Mouse (Mus musculus) forebrain, embryonic 14.5 days (tissue): ENCODE data around the gene Napsa. TPM values are rescaled to one million over a fixed set of nuclear protein-coding genes. Genes with fewer than 3 reads are reported as not detected.

Experiments used
- ATAC-seq: fragments of 200-750 bp; cut with Nextera tagmentation; 2 replicates; pipeline ENCODE4 v1.8.0; 2017; ENCODE audit warnings: mild to moderate bottlenecking, moderate library complexity
- DNase-seq: peaks from one replicate; pipeline ENCODE4 v3.0.0-alpha.2; 2015; ENCODE audit warnings: low spot score
- H3K27ac ChIP-seq: fragments of 300-500 bp; sonication (generic); 2 replicates; pipeline ENCODE4 v1.5.1; 2014; ENCODE audit warnings: low read depth, mild to moderate bottlenecking, control low read depth, low read length, moderate library complexity
- H3K27me3 ChIP-seq: fragments of 300-500 bp; sonication (generic); replicated peaks from 2 replicates; pipeline ENCODE4 v1.6.1; 2014; ENCODE audit warnings: low read length, control low read depth, mixed read lengths; ENCODE audit not compliant: control insufficient read depth, insufficient read depth
- H3K36me3 ChIP-seq: fragments of 300-500 bp; sonication (generic); 2 replicates; pipeline ENCODE4 v1.6.1; 2014; ENCODE audit warnings: low read length, control low read depth; ENCODE audit not compliant: control insufficient read depth, insufficient read depth
- H3K4me1 ChIP-seq: fragments of 300-500 bp; sonication (generic); 2 replicates; pipeline ENCODE4 v1.6.1; 2014; ENCODE audit warnings: antibody characterized with exemption, low read length, control low read depth; ENCODE audit not compliant: control insufficient read depth, insufficient read depth
- H3K4me2 ChIP-seq: fragments of 300-500 bp; sonication (generic); 2 replicates; pipeline ENCODE4 v1.6.1; 2014; ENCODE audit warnings: mild to moderate bottlenecking, control low read depth, low read length
- H3K4me3 ChIP-seq: fragments of 300-500 bp; sonication (generic); 2 replicates; pipeline ENCODE4 v1.5.1; 2014; ENCODE audit warnings: low read depth, low read length, control low read depth
- H3K9ac ChIP-seq: fragments of 300-500 bp; sonication (generic); 2 replicates; pipeline ENCODE4 v1.6.1; 2014; ENCODE audit warnings: mild to moderate bottlenecking, low read length, control low read depth, moderate library complexity
- H3K9me3 ChIP-seq: fragments of 300-500 bp; sonication (generic); replicated peaks from 2 replicates; pipeline ENCODE4 v1.6.1; 2016; ENCODE audit warnings: low read length, control low read depth, mixed read lengths; ENCODE audit not compliant: control insufficient read depth
- WGBS: fragments of 180-500 bp; shearing (Covaris S2); extraction: QIAGEN DNeasy Blood & Tissue Kit; methylation state at CpG from one replicate; pipeline ENCODE4 v1.1.7; 2014; 5-methylcytosine and 5-hydroxymethylcytosine counted together
- polyA plus RNA-seq: library from polyadenylated mRNA; unstranded; fragments of >200 nt; fragmentation: Nextera tagmentation; extraction: Ambion mirVana; gene quantifications from 2 replicates; pipeline ENCODE4 v1.2.1, GENCODE M21; 2014

The Napsa gene
- polyA plus RNA-seq, 1 experiment from 2014 or later = 0.74 TPM

DNA sequence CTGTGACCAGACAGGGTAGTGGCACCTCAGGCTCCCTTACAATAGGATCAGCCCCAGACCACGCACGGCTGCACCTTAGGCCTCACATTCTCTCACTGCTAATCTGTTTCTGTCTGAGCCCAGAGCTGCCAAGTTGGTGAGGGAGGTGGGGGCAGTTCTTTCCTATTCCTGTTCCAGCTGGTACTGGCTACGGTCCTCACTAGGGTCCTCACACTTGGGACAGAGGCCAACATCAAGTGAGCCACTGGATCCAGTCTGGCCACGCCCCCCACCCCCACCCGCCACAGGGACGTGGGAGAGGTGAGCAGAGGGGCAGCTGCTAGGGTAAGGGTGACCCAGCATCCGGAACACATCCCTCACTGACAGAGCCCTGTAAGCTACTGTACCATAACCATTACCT lies 35.2 kb upstream of the Napsa start:
- H3K4me3 ChIP-seq = no peak overlapping the region
- H3K4me1 ChIP-seq = no peaks in the 10 kb centered on the region
- H3K9me3 ChIP-seq = no peaks in the 10 kb centered on the region
- H3K9ac ChIP-seq = no peak overlapping the region
- ATAC-seq (no peak), DNase-seq (no peak)
- 73% methylated on average over 7 of the region's 7 CpGs for WGBS
- H3K4me2 ChIP-seq = no peak overlapping the region
- no peaks in the 10 kb centered on the region for H3K27me3 ChIP-seq
- no peak overlapping the region for H3K27ac ChIP-seq
- H3K36me3 ChIP-seq = peaks cover 87% of the 10 kb centered on the region

DNA sequence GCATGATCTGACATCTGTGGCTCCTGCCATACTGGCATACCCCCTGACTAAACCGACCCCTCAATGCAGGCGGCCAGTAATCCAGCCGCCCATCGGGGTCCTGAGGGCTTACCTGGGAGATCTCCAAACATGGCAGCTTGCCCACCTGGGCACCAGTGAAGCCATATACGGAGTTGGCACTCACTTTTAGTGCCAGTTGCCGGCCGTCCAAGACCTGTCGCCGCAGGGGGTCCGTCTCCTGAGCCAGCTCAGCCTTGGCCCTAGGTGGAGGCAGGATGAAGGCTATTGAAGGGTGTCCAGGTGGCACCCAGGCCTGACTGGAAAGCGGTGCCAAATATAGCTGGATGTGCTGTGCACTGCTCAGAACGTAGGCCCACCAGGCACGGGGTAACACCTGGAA lies 34.7 kb upstream of the Napsa start:
- ATAC-seq (no peak), DNase-seq (no peak)
- Histone ChIP-seq H3K4me1 (no peaks in the 10 kb centered on the region), H3K4me3 (no peak overlapping the region), H3K9me3 (no peaks in the 10 kb centered on the region), H3K36me3 (peaks cover 90% of the 10 kb centered on the region), H3K27me3 (no peaks in the 10 kb centered on the region), H3K9ac (no peak overlapping the region), H3K4me2 (no peak overlapping the region), H3K27ac (no peak overlapping the region)
- 91% methylated on average over 13 of the region's 13 CpGs for WGBS

- 92% methylated on average over 41 of the region's 41 CpGs for WGBS
- H3K27ac ChIP-seq = no peak overlapping the region
- DNase-seq (no peak), ATAC-seq (no peak)
- no peaks in the 10 kb centered on the region for H3K9me3 ChIP-seq
- no peaks in the 10 kb centered on the region for H3K27me3 ChIP-seq
- H3K4me1 ChIP-seq = no peaks in the 10 kb centered on the region
- H3K4me3 ChIP-seq = no peak overlapping the region
- no peak overlapping the region for H3K4me2 ChIP-seq
- peaks cover 82% of the 10 kb centered on the region for H3K36me3 ChIP-seq
- H3K9ac ChIP-seq = no peak overlapping the region
Measured at GRCm38 (mm10) chr7:44538756-44539624, 33.2 kb upstream of the Napsa start.

DNA sequence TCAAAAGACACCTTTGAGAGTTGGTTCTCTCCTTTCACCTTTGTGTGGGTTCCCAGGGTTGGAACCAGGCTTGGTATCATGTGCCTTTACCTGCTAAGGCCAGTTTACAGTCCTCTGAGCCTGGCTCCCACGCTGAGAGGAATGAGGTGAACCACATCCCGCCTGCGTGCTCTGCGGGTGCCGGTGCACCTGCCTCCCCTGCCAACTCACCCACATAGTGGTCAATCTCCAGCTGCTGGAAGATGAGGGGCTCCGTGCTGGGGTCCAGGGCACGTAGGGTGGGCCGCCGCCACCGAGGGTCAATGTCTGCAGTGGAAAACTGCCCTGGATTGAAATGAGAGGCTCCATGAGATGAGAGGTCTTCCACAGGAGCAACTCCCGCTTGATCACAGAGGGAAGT lies 29.6 kb upstream of the Napsa start:
- Histone ChIP-seq H3K9me3 (no peaks in the 10 kb centered on the region), H3K4me3 (no peak overlapping the region), H3K27ac (no peak overlapping the region), H3K36me3 (peaks cover 52% of the 10 kb centered on the region), H3K27me3 (no peaks in the 10 kb centered on the region), H3K4me2 (no peak overlapping the region), H3K9ac (no peak overlapping the region), H3K4me1 (peaks cover under 1% of the 10 kb centered on the region)
- 97% methylated on average over 11 of the region's 11 CpGs for WGBS
- no peak for ATAC-seq
- DNase-seq = no peak

GRCm38 (mm10) chr7:44543071-44543470 lies 29.1 kb upstream of the Napsa start:
- Histone ChIP-seq H3K4me2 (no peak overlapping the region), H3K9ac (no peak overlapping the region), H3K4me1 (peaks cover 5% of the 10 kb centered on the region), H3K27me3 (no peaks in the 10 kb centered on the region), H3K9me3 (no peaks in the 10 kb centered on the region), H3K27ac (no peak overlapping the region), H3K4me3 (no peak overlapping the region), H3K36me3 (peaks cover 47% of the 10 kb centered on the region)
- WGBS = 80% methylated on average over 12 of the region's 12 CpGs
- DNase-seq (no peak), ATAC-seq (no peak)

DNA sequence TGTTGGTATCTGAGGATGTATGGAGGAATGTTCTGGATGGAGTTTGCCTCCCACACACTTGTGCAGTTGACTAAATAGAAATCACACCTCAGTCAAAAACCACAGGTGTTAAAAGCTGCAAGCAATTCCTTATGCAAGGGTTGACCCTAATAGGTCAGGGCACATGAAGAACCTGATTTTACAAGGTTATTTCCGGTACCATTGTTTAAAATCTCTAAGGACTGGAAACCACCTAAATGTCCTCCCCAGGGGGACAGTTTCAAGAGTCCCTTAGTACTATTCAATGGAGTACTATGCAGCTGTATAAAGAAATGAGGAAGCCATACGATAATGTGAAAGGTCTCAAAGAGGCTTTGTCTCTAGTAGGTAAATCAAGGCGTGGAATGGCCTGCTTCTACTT lies 25.9 kb upstream of the Napsa start:
- DNase-seq = no peak

GRCm38 (mm10) chr7:44547041-44547440 lies 25.1 kb upstream of the Napsa start:
- H3K27ac ChIP-seq = no peak overlapping the region
- no peaks in the 10 kb centered on the region for H3K9me3 ChIP-seq
- ATAC-seq (no peak), DNase-seq (no peak)
- H3K27me3 ChIP-seq = no peaks in the 10 kb centered on the region
- WGBS = 96% methylated on average over 13 of the region's 13 CpGs
- peak overlapping the region; percentile 90 for H3K4me2 ChIP-seq
- peaks cover 6% of the 10 kb centered on the region for H3K4me1 ChIP-seq
- H3K4me3 ChIP-seq = 0 out of 2 replicates have a peak overlapping the region, but pooled peaks have one; percentile 50
- peaks cover 35% of the 10 kb centered on the region for H3K36me3 ChIP-seq
- peak overlapping the region; percentile 64; the same call in 1 of the 2 replicates for H3K9ac ChIP-seq

More for the DNA sequence above, 25.9 kb upstream of the Napsa start:
- no peak overlapping the region for H3K4me2 ChIP-seq
- H3K36me3 ChIP-seq = peaks cover 35% of the 10 kb centered on the region
- H3K4me3 ChIP-seq = no peak overlapping the region
- H3K27ac ChIP-seq = no peak overlapping the region
- H3K9ac ChIP-seq = no peak overlapping the region
- H3K27me3 ChIP-seq = no peaks in the 10 kb centered on the region
- WGBS = 97% methylated on average over 3 of the region's 3 CpGs
- H3K9me3 ChIP-seq = no peaks in the 10 kb centered on the region
- ATAC-seq = no peak
- peaks cover 6% of the 10 kb centered on the region for H3K4me1 ChIP-seq

- H3K9ac ChIP-seq = peak overlapping the region; percentile 64
- no peak for DNase-seq
- WGBS = 19% methylated on average over 5 of the region's 5 CpGs
Measured at GRCm38 (mm10) chr7:44547725-44548124, 24.5 kb upstream of the Napsa start.

GRCm38 (mm10) chr7:44548497-44549087 lies 23.6 kb upstream of the Napsa start, which contains the start of gene Pold1:
Gene Pold1 (minus strand): TSS chr7:44548849.
- Histone ChIP-seq H3K27me3 (no peaks in the 10 kb centered on the region), H3K36me3 (peaks cover 31% of the 10 kb centered on the region), H3K9ac (peak within 1 kb of the TSS; percentile 64), H3K27ac (peak within 1 kb of the TSS; percentile 54), H3K4me2 (peak within 1 kb of the TSS; percentile 90), H3K4me3 (peak within 1 kb of the TSS; percentile 50), H3K4me1 (peaks cover 10% of the 10 kb centered on the region), H3K9me3 (no peaks in the 10 kb centered on the region)
- DNase-seq (peak; percentile 99), ATAC-seq (peak; percentile 93)
- WGBS = 0% methylated on average over 43 of the region's 43 CpGs

More at GRCm38 (mm10) chr7:44547725-44548124, 24.5 kb upstream of the Napsa start:
- peaks cover 6% of the 10 kb centered on the region for H3K4me1 ChIP-seq
- H3K4me3 ChIP-seq = peak overlapping the region; percentile 50
- H3K36me3 ChIP-seq = peaks cover 33% of the 10 kb centered on the region
- H3K27ac ChIP-seq = no peak overlapping the region
- peak overlapping the region; percentile 90 for H3K4me2 ChIP-seq
- no peak for ATAC-seq
- H3K27me3 ChIP-seq = no peaks in the 10 kb centered on the region
- H3K9me3 ChIP-seq = no peaks in the 10 kb centered on the region
